Mouse (Mus musculus) lung, adult 2 months (tissue): ENCODE measurements at regions not wholly inside any gene's neighbourhood (a gene's known extent, or its start where the extent isn't known, plus 50 kb on each side); places are given as distances from the start of the nearest gene placed in this dataset.

Experiments used
- CTCF ChIP-seq: fragments of 200-500 bp; IDR thresholded peaks from 2 replicates; pipeline ENCODE4 v1.5.1; 2011; ENCODE audit warnings: mild to moderate bottlenecking, low read length, control low read depth; ENCODE audit not compliant: insufficient read depth
- POLR2A ChIP-seq: fragments of 200-500 bp; IDR thresholded peaks from 2 replicates; pipeline ENCODE4 v1.6.1; 2011; ENCODE audit warnings: low read depth, mild to moderate bottlenecking, control low read depth, low read length, borderline replicate concordance; ENCODE audit errors: extremely low read depth

- TF ChIP-seq CTCF (no peak), POLR2A (no peak)
These were observed 206.1 kb upstream of the Zfp770 start for GRCm38 (mm10) chr2:114407408-114407807.
